Mouse (Mus musculus): ENCODE results near the gene Spata16.
"Not testable (repeated sequence)": the region's sequence is repeated elsewhere in the genome, so short reads cannot be mapped to it uniquely, and the experiment has no call there.

Gene Spata16

DNA sequence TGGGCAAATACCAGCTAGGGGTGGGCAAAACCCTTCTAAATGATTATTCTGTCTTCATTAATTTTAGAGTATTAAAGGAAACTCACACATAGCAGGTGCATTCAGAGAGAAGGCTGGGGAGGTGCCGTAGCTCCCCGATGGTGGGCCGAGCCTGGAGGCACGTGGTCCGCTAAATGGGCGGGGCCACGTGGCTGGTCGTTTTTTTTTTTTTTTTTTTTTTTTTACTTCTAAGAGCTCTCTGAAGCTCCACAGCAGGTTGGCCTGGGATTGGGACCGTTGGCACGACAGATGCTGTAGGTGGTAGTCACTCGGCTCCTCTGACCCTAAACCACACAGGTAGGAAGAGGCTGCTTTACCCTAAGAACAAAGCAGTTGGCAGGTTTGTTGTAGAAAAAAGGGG, at the start of gene Spata16:
Spata16 (plus strand) TSS at position 219 of the 400 bp plus-strand sequence.
- DNase-seq (ENCODE audit: low read depth, low spot score), result no peak

DNA sequence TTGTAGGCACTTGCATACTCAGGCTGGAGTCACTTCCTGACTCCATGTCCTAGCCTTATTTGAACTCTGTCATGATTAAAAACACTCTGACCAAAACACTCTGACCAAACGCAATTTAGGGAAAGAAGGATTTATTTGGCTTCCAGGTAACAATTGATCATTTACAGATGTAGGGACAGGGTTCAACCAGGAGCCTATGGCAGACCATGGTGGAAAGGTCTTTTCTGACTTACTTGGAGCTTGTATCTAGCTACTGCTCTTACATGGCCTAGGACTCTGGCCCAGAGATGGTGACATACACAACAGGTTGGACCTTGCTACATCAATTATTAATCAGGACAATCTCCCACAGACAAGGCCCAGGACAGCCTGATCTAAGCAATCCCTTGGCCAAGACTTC, 32.6 kb upstream of the Spata16 start:
- no peak for DNase-seq (ENCODE audit: low read depth, low spot score)

DNA sequence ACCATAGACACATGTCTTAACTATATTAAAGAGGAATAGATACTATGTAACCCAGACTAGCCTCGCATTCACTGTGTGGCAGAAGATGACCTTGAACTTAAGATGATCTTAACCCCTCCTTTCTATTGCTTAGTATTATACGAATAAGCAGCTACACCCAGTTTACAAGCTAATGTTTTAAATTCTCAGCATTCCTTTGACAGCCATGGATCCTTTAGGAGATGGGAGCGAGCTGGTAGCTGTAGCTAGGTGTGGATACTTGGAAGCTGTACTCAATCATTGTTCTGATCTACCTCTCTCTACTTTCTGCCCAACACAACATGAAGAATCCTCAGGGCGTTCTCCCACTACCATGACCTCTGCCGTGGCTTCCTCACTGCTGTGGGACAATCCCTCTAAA, 28.9 kb upstream of the Spata16 start:
- no peak for DNase-seq (ENCODE audit: low read depth, low spot score)

DNA sequence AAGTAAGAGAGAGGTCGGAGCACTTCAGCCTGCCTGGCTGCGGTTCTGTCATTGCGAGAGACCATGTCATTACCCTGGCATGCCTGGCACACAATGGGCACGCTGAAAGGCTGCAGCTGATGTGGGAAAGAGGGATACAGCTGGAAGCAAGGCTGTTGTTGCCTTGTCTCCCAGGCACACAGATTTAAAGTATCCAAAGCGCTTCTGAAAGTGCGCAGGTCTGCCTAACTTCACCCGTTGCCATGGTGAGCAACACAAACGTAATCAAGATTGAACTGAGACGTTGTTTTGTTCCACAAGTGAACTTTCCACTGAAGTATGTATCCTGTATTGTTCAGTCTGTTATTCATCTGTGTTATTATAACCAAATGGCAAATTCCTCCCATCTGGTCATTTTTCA, 1.8 kb downstream of the Spata16 start:
- DNase-seq (ENCODE audit: low read depth, low spot score), result no peak

DNA sequence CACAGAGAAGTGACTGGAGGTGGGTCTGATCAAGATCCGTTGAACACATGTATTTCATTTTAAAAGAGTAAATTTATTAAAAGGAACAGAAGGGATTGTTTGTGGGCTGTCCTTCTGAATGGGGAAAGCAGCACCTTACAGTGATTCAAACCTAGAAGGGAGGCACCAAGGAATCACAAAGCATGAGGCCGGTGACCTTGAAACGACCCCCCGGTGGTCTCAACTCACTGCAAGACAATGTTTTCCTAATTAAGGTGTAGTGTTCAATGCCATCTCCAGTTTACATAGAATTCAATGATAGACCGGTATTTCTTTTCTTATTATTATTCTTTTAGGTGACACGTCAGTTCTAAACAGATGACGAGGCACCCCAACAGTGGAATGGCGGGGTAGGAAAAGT, 2.4 kb downstream of the Spata16 start:
- no peak for DNase-seq (ENCODE audit: low read depth, low spot score)

DNA sequence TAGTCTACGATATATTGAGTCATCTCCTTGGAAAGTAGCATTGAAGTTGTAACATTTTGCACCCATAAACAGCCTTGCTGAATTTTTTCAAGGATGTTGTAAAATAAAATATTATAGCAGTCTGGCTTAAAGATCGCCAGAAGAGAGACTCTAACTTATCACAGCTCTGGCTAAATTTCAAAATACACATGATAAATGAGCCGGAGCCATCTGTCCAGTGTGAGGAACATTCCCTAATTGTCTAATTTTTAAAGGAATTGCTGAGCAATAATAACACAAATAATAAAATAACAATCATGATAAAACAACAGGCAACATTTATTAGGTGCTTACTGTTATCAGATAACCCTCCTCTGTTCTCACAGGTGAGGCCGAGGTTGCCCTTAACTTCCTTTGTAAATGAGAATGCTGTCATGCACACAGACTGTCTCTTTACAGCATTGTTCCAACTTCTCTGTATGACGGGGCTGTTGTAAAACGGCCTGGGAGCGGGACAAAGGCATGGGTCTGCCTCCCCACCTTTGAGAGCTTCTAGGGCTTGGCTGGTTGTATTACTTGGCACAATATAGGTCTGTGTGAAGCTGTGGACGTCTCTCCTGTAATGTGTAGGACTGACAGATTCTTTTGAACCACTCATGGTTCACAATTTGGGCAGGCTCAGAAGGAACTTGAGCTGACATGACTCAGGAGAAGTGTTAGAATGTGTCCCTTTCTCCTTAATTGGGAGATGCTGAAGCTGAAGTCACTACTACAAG, 3.1 kb downstream of the Spata16 start:
- DNase-seq (ENCODE audit: low read depth, low spot score), result no peak

DNA sequence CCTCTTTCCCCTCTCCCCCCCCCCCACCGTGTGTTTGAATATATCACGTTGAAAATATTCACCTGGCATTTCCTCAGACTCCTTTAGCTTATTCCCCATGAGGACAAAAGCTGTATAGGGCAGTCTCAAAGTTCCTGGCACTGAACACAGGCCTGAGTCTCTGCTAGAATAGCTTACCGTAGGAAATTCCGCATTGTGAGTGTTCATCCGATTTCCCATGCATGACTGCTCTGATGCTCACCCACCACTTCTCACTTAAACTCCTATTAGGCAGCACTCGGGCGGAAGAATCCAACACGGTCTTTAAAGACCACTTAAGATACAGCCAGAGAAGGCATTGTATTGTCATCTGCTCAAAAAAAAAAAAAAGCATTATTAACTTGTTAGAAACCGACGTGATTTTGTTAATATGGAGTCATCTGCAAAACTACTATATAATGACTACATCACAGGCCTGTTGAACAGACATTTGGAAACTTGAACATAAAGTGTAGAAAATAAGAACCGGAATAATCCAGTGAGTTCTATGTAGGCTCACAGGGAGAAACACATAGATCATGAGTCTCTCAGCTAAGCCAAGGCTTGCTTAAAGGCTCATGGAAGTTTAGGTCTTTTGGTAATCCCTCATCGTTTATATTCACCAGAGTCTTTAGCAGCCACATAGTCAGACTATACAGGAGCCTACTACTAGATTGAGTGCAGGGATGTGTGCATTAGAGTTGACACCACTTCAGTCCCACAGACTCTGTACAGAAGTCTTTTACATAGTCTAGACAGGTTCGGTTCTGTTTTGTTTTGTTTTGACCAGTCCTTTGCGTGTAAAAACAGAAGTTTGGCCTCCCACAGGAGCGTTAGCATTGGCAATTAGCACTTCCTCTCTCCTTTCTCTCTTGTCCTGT, 4.2 kb downstream of the Spata16 start:
- DNase-seq (ENCODE audit: low read depth, low spot score), result no peak

DNA sequence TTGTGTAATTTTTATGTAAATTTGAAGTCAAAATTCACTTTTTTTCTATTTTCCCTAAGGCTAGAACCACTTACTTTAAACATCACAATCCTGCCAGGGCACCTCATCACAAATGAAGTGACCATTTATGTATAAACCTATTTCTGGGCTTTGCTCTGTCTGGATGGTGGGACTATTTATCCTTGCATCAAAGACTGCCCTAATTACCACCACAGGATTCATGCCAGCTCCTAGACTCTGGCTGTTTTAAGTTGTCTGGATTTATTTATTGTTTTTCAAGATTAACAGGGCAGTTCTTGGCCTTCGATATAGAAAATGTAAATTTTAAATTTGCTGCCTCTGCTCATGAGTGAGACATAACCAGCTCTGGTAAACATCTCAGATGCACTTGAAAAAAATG, 6.7 kb downstream of the Spata16 start:
- DNase-seq (ENCODE audit: low read depth, low spot score), result no peak

DNA sequence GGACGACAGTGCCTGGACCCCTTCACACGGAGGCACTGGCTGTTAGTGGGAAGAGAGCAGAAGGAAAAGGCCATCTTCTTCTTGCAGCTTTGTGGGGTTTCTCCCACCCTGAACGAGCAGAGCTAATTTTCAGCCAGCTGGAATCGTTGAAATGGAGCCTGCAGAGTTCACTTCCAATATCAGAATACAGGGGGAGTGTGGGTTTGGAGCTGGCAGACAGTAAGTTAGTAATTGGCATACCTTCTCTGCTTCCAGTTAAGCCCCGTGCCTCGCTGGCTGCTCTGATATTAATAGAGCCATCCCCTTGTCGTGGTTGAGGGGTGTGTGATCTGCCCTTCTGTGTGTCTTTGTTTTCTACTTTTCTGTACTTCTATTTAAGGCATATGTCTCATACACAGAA, 9.4 kb downstream of the Spata16 start:
- DNase-seq (ENCODE audit: low read depth, low spot score), result no peak

DNA sequence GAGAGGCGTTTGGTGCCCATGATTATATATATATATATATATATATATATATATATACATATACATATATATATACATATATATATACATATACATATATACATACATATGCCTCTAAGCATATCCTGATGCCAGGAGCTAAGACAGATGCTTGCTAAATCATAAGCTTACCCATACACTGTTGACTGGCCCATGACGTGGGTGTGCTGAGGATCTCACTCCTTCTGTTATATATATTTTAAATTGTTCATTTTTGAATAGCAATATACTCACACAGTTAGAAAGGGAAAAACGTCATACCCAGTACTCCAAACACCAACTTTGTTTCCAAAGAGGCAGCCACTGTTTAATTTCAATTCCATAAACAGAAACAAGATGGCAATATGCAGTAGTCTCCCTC, 48.4 kb downstream of the Spata16 start:
- no peak for DNase-seq (ENCODE audit: low read depth, low spot score)

DNA sequence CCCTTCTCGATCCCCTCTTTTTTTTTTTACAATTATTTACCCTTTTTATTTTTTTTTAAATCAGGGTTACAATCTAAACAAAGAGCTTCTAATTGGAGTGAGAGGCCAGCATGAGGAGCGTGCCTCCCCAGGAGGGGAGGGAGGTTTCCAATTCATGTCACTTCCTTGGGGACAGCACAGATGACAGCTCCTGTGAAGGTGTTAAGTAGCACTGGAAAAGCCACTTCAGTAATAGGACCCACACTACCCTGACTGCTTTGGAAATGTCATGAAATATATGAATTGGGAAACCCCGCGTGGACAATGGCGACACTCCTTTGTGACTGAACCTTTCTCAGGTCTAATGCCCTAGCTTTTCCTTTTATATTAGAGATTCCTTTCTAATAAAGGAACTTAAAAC, 72.1 kb downstream of the Spata16 start:
- DNase-seq (ENCODE audit: low read depth, low spot score), result not testable (repeated sequence)

DNA sequence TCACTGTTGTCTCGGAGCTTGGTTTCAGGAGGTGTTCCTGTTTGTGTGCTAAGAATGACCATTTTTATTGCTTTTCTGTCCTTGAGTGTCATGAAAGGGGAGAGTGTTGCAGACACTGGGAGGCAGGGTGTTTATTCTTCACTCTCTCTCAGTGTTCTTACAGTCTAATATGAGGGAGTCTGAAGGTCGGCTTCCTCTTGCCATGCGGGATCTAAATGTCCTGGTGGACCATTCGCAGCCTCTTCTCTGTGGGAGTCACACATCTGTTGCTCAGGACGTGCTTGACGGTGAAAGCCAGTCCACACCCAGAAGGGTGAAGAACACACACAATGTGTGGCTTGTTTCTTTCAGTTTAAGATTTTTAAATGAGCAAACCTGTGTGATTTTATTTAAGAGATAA, 90.1 kb downstream of the Spata16 start:
- DNase-seq (ENCODE audit: low read depth, low spot score), result no peak

DNA sequence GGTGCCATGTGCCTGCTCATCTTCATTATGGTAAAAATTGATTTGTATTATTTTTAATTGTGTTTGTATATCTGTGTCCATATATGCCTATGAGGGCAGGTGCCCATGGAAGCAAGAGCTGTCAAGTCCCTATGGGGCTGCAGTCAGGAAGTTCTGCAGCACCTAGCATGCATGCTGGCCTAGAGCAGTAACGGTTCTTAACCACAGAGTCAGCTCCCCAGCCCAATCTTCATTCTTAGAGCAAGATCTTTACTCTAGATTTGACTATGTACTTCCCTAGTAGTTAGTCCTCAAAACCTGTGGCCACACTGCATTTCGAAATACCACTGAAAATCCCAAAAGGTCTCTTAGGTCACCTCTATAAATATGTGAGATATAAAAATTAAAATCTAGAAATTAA, 113.1 kb downstream of the Spata16 start:
- no peak for DNase-seq (ENCODE audit: low read depth, low spot score)

DNA sequence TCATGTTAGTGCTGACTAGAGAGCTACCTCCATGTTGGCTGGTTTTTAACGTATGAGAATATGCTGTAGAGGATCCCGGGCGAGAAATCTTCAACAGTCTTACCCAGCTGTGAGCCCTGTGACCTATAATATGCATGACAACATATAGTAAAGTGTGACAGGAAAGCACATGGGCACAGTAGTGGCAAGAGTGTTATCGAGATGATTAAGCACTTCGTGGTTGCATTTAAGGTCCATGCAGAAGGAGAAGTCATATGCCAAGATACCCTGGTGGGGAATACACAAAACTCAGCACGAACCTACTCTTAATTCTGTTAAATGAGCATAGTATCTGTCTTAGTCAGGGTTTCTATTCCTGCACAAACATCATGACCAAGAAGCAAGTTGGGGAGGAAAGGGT, 115.0 kb downstream of the Spata16 start:
- DNase-seq (ENCODE audit: low read depth, low spot score), result no peak

DNA sequence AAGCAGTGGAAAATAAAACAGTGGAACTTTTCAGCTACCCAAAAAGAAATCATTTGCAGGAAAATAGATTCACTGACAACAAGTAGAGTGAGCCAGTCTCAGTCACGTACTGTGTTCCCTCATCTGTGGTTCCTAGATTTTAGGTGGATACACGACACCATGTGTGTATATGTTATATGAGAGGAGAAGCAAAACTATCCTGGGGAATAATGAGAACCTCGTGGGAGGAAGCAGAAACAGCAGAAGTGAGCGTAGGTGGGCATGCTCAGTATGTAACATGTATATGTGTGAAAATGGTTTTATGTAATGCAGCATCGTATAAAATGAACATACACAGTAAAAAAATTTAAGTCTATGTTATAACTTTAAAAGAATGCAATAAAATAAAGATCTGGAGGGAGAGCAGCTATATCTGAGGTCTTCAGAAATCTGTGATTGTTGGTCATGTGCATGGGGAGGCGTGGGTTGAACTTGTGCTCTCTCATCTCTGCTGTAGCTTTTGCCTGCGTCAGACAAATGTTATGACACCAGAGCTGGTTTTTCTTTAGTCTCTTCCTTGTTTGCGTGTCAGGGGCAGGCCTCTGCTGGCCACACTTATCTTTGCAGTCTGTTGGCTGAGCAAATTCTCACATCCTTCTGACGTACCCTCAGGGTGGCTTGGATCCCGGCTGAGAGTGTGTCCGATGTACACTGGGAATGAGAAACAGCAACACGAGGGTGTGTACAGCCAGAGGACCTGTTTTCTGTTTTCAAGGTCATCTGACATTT, 156.1 kb downstream of the Spata16 start:
- no peak for DNase-seq (ENCODE audit: low read depth, low spot score)

DNA sequence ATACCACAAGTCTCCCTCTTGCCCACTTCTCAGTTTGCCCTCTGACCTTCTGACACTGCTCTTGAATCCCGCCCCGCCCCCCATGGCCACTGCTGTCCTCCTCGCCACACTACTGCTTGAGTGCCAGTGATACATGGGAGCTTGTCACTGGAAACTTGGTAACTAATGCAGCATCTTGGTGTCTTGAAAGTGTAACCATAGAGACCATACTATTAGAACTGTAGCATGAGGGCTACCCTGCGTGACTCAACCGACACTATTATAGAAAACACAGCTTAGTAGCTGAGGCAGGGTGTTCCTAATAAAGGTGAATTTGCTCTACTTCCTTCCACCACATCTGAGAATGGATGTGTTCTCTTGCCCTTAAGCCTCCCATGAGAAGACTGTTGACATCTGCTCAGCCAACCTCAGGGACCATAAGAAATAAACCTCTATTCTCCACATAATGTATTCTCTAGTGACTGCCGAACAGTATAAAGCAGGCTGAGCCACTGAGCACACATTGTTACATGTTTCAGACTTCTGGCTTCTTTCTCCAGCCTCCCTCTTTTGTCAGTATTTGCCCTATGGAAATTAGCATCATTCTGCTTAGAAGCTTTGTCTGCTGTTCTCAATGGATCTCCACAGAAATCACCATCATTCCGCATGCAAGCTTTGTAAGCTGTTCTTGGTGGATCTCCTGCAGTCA, 158.6 kb downstream of the Spata16 start:
- DNase-seq (ENCODE audit: low read depth, low spot score), result no peak

DNA sequence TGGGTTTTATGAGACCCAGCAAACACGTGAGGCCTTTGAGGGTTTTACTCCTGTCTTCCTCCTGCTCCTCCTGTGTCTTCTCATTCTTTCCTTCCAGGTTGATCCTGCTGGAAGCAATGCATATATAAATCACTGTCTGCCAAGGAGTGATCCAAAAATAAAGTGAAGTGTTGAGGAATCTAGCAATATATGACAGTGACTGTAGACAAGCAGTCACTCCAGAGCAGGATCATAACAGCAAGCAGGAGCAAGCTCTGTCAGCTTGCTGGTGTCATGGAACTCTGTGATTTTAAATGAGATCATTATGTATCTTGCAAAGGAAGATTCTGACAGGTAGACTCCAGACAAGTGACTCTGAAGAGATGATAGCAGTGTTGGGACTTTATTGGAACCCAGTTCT, 159.5 kb downstream of the Spata16 start:
- DNase-seq (ENCODE audit: low read depth, low spot score), result no peak

DNA sequence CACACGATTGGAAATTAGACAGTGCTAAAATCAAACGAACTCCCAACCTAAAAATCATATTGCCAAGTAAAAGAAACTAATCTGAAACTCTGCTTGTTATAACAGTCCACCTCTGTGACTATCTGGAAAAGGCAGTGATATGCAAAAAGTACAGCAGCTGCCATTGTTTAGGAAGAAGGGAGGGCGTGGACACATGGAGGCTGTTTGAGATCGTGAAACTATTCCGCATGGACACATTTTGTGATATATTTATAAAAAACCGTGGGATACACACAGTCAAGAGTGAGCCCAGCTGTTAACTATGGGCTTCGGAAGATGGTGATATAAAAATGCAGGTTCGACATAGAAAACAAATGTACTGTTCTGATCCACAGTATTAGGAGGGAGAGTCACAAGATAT, 176.9 kb downstream of the Spata16 start:
- no peak for DNase-seq (ENCODE audit: low read depth, low spot score)

DNA sequence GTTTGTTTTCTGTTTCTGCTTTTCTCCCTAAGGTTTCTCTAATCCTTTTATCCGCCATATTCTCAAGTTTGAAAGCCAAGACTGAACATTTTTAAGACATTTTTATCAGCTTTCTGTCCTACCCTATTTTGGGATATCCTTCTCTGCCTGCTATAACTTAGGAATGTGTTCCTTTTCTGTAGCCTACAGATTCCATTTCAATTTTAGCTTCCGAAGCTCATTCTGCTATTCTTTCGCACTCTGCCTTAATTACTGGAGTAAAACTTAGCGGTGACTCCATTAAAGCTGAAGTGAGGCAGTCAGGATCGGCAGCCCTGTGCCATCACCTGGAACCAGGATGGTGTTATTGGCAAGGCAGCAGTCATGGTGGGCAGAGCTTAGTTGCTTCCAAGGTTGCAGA, 178.3 kb downstream of the Spata16 start:
- DNase-seq (ENCODE audit: low read depth, low spot score), result no peak

DNA sequence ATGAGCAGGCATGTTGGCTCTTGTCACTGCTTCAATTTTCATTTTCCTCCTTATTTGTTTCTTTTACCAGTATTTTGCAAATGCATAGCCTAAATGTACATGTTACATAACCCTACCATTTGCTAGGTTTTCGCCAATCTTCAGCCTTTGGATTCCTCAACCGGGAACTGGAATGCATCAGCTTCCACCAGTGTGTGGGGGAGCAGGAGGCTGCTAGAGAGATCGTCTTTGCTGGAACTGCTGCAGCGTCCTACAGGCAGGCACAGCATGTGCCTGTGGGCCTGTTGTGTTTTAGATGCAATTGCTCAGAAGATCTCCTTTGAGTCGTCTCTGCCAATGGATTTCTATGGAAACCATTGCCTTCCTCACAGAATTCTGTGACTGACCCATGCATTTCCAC, 182.0 kb downstream of the Spata16 start:
- DNase-seq (ENCODE audit: low read depth, low spot score), result no peak

DNA sequence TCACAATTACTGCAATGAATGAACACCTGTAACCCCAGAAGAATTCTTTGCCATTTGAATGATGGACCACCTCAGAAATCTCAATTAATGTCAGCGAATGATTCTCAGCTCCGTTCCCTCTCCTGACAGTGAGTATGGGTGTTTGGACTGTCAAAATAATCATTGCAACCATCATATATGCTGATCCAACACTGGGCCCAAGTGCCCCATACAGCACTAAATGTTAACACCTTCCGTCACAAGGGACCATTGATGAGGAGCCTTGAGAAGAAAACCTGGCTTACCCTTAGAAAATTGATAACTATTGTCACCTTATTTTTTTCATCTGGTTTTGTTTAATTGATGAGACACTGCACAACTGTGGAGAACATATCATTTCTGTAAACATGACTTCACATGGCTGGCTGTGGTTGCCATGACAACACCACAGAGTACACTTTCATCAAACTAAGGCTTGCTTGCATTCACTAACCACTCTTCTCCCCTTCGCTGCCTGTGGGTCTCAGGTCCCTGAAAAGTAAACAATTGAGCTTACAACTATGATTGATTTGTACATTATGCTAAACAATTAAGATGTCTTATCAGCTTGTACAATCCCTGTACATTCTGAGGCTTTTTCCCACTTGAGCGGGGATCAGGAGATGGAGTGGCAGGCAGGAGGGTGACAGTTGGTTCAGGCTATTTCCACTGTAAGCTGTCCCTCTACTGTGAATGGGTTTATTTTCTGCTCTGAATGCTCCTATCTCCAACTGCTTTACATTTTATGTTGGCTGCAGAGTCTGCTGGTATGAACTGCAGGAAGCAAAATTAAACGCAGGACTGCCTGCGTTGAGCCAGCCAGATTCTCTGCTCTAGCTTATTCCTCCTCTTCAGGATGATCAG, 189.8 kb downstream of the Spata16 start:
- DNase-seq (ENCODE audit: low read depth, low spot score), result no peak
